Mouse (Mus musculus) kidney, adult 2 months (tissue): ENCODE data around the gene Nfatc2.

ENCODE experiments used
- CTCF ChIP-seq: fragments of 200-500 bp; conservative IDR thresholded peaks from 2 replicates; pipeline ENCODE4 v1.5.1; 2011; ENCODE audit warnings: low read depth, mild to moderate bottlenecking, control low read depth, low read length, moderate library complexity, mixed read lengths; ENCODE audit not compliant: insufficient read depth, insufficient read length
- POLR2A ChIP-seq: fragments of 200-500 bp; IDR thresholded peaks from one replicate; pipeline ENCODE4 v1.6.1; 2011; ENCODE audit warnings: low read depth, low read length, control low read depth

DNA sequence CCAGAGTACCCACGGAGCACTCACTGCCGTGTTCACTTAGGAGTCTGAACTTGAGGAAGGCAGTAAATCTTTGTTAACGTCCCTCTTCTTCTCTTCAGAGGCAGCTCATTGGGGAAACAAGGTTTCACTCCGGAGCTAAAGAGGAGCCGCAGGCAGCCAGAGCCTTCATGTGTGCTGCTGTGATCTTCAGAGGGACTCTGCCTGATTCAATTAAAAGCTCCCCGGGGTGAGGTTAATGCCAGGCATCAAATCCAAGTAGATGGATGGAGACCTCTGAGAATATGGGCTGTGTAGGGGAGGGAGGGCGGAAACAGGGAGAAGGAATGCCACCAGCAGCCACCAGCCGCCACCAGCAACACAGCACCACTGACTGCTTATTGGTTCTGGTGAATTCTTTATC, 157.3 kb downstream of the Nfatc2 start:
- TF ChIP-seq CTCF (no peak), POLR2A (no peak)
